Mouse (Mus musculus): ENCODE measurements around the gene Nckap5.

DNA sequence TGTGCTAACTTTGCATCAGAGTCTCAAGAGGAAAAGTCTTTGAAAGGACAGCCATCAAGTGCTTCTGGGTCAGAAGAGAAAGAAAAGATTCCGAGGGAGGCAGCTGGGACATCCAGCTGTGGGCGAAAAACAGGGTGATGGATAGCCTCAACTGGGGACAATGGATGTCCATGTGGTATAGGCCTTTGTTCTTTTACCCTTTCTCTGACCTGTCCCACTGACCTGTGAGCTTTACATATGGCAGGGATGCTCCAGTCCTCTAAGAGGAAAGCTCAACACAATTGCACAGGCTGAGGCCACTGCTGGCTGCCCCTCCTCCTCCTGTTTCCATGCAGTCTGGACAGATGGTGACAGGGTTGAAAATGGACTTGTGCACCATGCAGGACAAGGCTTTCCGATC lies 31.2 kb upstream of the Nckap5 start:
- TF ChIP-seq POLR2A (IDR thresholded peaks at IDR 0.05; ENCODE audit: extremely low read depth, insufficient read depth, low read length) (no peak), CTCF (IDR thresholded peaks at IDR 0.05; ENCODE audit: low read depth, low read length) (no peak)

Measured in liver, adult 2 months (tissue).